Mouse (Mus musculus) thymus, adult 2 months (tissue): ENCODE results near the gene Gsn. TPM values are rescaled to one million over a fixed set of nuclear protein-coding genes. Genes with fewer than 3 reads are reported as not detected.

Source experiments
- DNase-seq: peaks from one replicate; pipeline ENCODE4 v3.0.0; 2021
- H3K27ac ChIP-seq: fragments of 200-500 bp; 2 replicates; pipeline ENCODE4 v1.5.1; 2012; ENCODE audit warnings: low read length, control low read depth; ENCODE audit not compliant: control insufficient read depth, insufficient read depth
- H3K27me3 ChIP-seq: fragments of 200-500 bp; 2 replicates; pipeline ENCODE4 v1.6.1; 2012; ENCODE audit warnings: mild to moderate bottlenecking, low read length, moderate library complexity, mixed read lengths; ENCODE audit not compliant: control insufficient read depth, insufficient read depth
- H3K36me3 ChIP-seq: fragments of 200-500 bp; 2 replicates; pipeline ENCODE4 v1.6.1; 2012; ENCODE audit warnings: mild to moderate bottlenecking, low read length, moderate library complexity; ENCODE audit not compliant: control insufficient read depth, insufficient read depth
- H3K4me1 ChIP-seq: fragments of 200-500 bp; replicated peaks from 2 replicates; pipeline ENCODE4 v1.6.1; 2012; ENCODE audit warnings: low read length; ENCODE audit not compliant: control insufficient read depth, insufficient read depth
- H3K4me3 ChIP-seq: fragments of 200-500 bp; 2 replicates; pipeline ENCODE4 v1.5.1; 2012; ENCODE audit warnings: mild to moderate bottlenecking, low read length, control low read depth, moderate library complexity; ENCODE audit not compliant: control insufficient read depth, insufficient read depth
- CTCF ChIP-seq: fragments of 200-500 bp; IDR thresholded peaks from 2 replicates; pipeline ENCODE4 v1.5.1; 2012; ENCODE audit warnings: mild to moderate bottlenecking, control low read depth, low read length, moderate library complexity, borderline replicate concordance; ENCODE audit not compliant: control insufficient read depth, poor library complexity, insufficient read depth; ENCODE audit errors: extremely low read depth
- POLR2A ChIP-seq: fragments of 200-500 bp; IDR thresholded peaks from 2 replicates; pipeline ENCODE4 v1.6.1; 2012; ENCODE audit warnings: mild to moderate bottlenecking, low read length, control low read depth, moderate library complexity; ENCODE audit not compliant: control insufficient read depth, poor library complexity, insufficient read depth; ENCODE audit errors: extremely low read depth
- WGBS: fragments of 180-500 bp; shearing (Covaris S2); methylation state at CpG from one replicate; pipeline ENCODE4 v1.1.7; 2018; 5-methylcytosine and 5-hydroxymethylcytosine counted together
- polyA plus RNA-seq: library from polyadenylated mRNA; depleted of rRNA; stranded (reverse); fragments of >200 nt; gene quantifications from 2 replicates; pipeline ENCODE4 v1.2.3, GENCODE M21; 2012

Gene Gsn
- polyA plus RNA-seq, 1 experiment = 535 TPM

- Histone ChIP-seq H3K4me3 (no peak overlapping the region), H3K36me3 (no peaks in the 10 kb centered on the region), H3K27me3 (no peaks in the 10 kb centered on the region), H3K4me1 (peaks cover 41% of the 10 kb centered on the region), H3K27ac (peak overlapping the region; percentile 76)
- TF ChIP-seq CTCF (no peak), POLR2A (no peak)
- 15% methylated on average over 6 of the region's 6 CpGs for WGBS
- DNase-seq = no peak
These were observed 16.7 kb downstream of the Gsn start for GRCm38 (mm10) chr2:35272881-35273280.

- no peak for TF ChIP-seq POLR2A
- no peak for TF ChIP-seq CTCF
- no peaks in the 10 kb centered on the region for H3K36me3 ChIP-seq
- H3K4me3 ChIP-seq = no peak overlapping the region
- WGBS = 66% methylated on average over 2 of the region's 2 CpGs
- DNase-seq = no peak
- H3K27me3 ChIP-seq = no peaks in the 10 kb centered on the region
- H3K27ac ChIP-seq = peak overlapping the region; percentile 76
- H3K4me1 ChIP-seq = peaks cover 41% of the 10 kb centered on the region
These were observed 17.4 kb downstream of the Gsn start for GRCm38 (mm10) chr2:35273536-35273935.

GRCm38 (mm10) chr2:35277686-35278085 is 21.5 kb downstream of the Gsn start:
- Histone ChIP-seq H3K27ac (no peak overlapping the region), H3K36me3 (no peaks in the 10 kb centered on the region), H3K4me3 (no peak overlapping the region), H3K4me1 (peaks cover 23% of the 10 kb centered on the region), H3K27me3 (no peaks in the 10 kb centered on the region; the same call in 1 of the 2 replicates)
- WGBS = 97% methylated on average over 3 of the region's 3 CpGs
- TF ChIP-seq POLR2A (no peak), CTCF (no peak)
- DNase-seq = no peak

GRCm38 (mm10) chr2:35278371-35279210 is 22.4 kb downstream of the Gsn start:
- Histone ChIP-seq H3K36me3 (no peaks in the 10 kb centered on the region), H3K27me3 (no peaks in the 10 kb centered on the region; the same call in 1 of the 2 replicates), H3K4me1 (peaks cover 14% of the 10 kb centered on the region), H3K27ac (no peak overlapping the region), H3K4me3 (no peak overlapping the region)
- TF ChIP-seq POLR2A (no peak), CTCF (no peak)
- DNase-seq = no peak
- WGBS = 92% methylated on average over 7 of the region's 7 CpGs

GRCm38 (mm10) chr2:35280001-35280400 is 23.8 kb downstream of the Gsn start:
- Histone ChIP-seq H3K27me3 (no peaks in the 10 kb centered on the region; the same call in 1 of the 2 replicates), H3K4me1 (peaks cover 5% of the 10 kb centered on the region), H3K36me3 (no peaks in the 10 kb centered on the region; the same call in 1 of the 2 replicates), H3K27ac (no peak overlapping the region), H3K4me3 (no peak overlapping the region)
- no peak for DNase-seq
- WGBS = 86% methylated on average over 3 of the region's 3 CpGs
- TF ChIP-seq CTCF (no peak), POLR2A (no peak)

- DNase-seq = peak; percentile 26
- TF ChIP-seq POLR2A = no peak
- no peak for TF ChIP-seq CTCF
- Histone ChIP-seq H3K36me3 (peaks cover 3% of the 10 kb centered on the region), H3K27ac (no peak overlapping the region), H3K4me3 (no peak overlapping the region), H3K4me1 (peaks cover 5% of the 10 kb centered on the region), H3K27me3 (no peaks in the 10 kb centered on the region; the same call in 1 of the 2 replicates)
- 3% methylated on average over 32 of the region's 32 CpGs for WGBS
These were observed 26.0 kb downstream of the Gsn start for GRCm38 (mm10) chr2:35282214-35282613.
